Mouse (Mus musculus) ovary, adult 2 months (tissue): ENCODE data around the gene Aak1. TPM values are rescaled to one million over a fixed set of nuclear protein-coding genes. Genes with fewer than 3 reads are reported as not detected.

Experiments used
- polyA plus RNA-seq: library from polyadenylated mRNA; depleted of rRNA; stranded (reverse); fragments of >200 nt; gene quantifications from 2 replicates; pipeline ENCODE4 v1.2.3, GENCODE M21; 2012; rRNA removed

Aak1 gene
- polyA plus RNA-seq = 31.4 and 38.9 TPM in 2 replicates

DNA sequence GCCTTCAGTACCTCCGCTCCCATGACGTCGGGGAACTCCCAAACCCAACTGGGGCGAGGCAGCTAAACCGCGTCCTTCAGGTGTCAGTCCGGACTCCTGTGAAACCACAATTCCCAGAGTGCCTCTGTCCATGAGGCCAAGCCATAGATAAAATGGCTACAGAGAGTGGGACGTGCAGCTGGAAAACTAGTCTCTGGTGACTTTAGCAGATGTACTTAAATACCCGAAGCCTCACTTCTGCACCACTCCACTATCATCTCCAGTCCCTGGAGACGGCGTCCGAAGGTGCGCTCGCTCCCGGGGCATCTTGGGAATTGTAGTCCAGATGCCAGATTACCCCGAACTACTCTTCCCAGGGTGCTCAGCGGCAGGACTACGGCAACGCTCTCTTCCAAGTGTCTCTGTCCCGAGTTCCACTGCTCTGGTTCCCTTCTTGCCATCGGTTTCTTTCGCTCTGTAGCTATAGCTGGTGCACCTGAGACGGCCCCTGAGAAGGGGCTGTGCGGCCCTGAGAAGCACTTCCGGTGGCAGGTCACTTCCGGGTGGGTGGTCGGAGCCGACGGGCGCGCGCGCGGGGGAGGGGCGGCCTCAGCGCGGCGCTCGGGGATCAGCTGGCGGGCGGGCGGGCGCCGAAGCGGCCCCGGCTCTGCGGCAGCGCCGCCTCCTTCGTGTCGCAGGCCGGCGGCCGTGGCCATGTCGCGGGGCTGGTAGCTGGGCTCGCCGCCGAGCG, at the start of gene Aak1:
Gene Aak1 (plus strand): TSS at position 603 of the 730 bp plus-strand sequence.

GRCm38 (mm10) chr6:87008887-87009286, 159.6 kb downstream of the Aak1 start, which contains the start of gene Nfu1:
Gene Nfu1 (plus strand): TSS chr6:87009236.

DNA sequence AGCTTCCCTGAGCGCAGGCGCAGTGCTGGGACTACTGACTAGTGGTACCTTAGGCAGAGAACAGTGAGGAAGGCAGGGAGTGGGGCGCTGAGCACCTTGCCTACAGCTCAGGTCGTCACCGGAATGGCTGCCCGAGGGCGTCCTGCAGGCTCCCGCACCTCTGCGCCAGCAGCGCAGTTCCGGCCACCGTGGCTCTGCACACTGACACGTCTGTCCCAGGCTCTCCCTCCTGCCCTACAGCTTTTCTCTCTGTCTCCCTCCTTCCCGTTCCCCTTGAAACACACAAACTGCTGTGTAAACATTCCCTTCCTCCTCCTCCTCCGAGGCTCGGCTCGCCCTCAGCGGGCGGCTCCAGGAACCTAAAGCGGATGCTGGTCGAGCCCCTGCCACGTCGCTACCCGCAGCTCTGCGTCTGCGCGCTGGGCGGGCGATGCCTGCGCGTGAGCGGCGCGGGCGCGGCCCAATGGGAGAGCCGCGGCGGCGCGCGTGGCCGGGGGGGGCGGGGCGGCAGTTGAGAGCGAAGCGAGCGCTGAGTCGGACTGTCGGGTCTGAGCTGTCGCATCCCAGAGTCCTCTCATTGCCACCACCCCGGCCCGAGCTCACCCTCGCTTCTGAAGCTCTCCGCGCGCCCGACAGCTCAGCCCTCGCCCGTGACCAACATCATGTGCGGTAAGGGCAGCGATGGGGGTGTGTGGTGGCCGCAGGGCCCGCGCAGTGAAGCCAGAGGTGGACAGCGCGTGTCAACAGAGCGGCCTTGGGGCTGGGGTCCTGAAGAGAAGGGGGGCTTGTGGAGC, 193.2 kb downstream of the Aak1 start, which contains the start of gene Gfpt1:
Gene Gfpt1 (plus strand): TSS at position 510 of the 794 bp plus-strand sequence.

Other genes starting within 250 kb of the Aak1 start
- 0.16 and 0.33 TPM in 2 replicates for gene Asprv1, start 221.4 kb upstream of the Aak1 start, polyA plus RNA-seq
- 11.3 TPM in 2 replicates for gene Mxd1, start 180.4 kb upstream of the Aak1 start, polyA plus RNA-seq
- 5.1 and 5.8 TPM in 2 replicates for gene Snrnp27, start 165.0 kb upstream of the Aak1 start, polyA plus RNA-seq
- 13.4 and 20.9 TPM in 2 replicates for gene Gmcl1, start 116.1 kb upstream of the Aak1 start, polyA plus RNA-seq
- gene Anxa4, start 55.9 kb upstream of the Aak1 start, polyA plus RNA-seq = 61.5 and 64.6 TPM in 2 replicates
- 42.9 and 72.7 TPM in 2 replicates for gene Nfu1, start 159.7 kb downstream of the Aak1 start, polyA plus RNA-seq
- 13.1 and 13.5 TPM in 2 replicates for gene Gfpt1, start 193.3 kb downstream of the Aak1 start, polyA plus RNA-seq